Mouse (Mus musculus) kidney, embryonic 15.5 days (tissue): Measurements from ENCODE around the gene Fbxo21. TPM values are rescaled to one million over a fixed set of nuclear protein-coding genes. Genes with fewer than 3 reads are reported as not detected.

Source experiments
- ATAC-seq: fragments of 200-750 bp; cut with Nextera tagmentation; replicated peaks from 2 replicates; pipeline ENCODE4 v1.8.0; 2017; ENCODE audit warnings: moderate TSS enrichment; ENCODE audit not compliant: low FRiP score
- H3K27ac ChIP-seq: fragments of 300-500 bp; sonication (generic); 2 replicates; pipeline ENCODE4 v1.5.1; 2015; ENCODE audit warnings: mild to moderate bottlenecking, inconsistent platforms
- H3K27me3 ChIP-seq: fragments of 300-500 bp; sonication (generic); 2 replicates; pipeline ENCODE4 v1.6.1; 2015; ENCODE audit warnings: inconsistent platforms
- H3K36me3 ChIP-seq: fragments of 300-500 bp; sonication (generic); 2 replicates; pipeline ENCODE4 v1.6.1; 2015; ENCODE audit warnings: inconsistent platforms
- H3K4me1 ChIP-seq: fragments of 300-500 bp; sonication (generic); 2 replicates; pipeline ENCODE4 v1.6.1; 2015; ENCODE audit warnings: inconsistent platforms
- H3K4me2 ChIP-seq: fragments of 300-500 bp; sonication (generic); 2 replicates; pipeline ENCODE4 v1.6.1; 2015; ENCODE audit warnings: moderate library complexity, mild to moderate bottlenecking, inconsistent platforms
- H3K4me3 ChIP-seq: fragments of 300-500 bp; sonication (generic); replicated peaks from 2 replicates; pipeline ENCODE4 v1.5.1; 2015; ENCODE audit warnings: mild to moderate bottlenecking, inconsistent platforms
- H3K9ac ChIP-seq: fragments of 300-500 bp; sonication (generic); 2 replicates; pipeline ENCODE4 v1.6.1; 2015; ENCODE audit warnings: mild to moderate bottlenecking, inconsistent platforms
- H3K9me3 ChIP-seq: fragments of 300-500 bp; sonication (generic); replicated peaks from 2 replicates; pipeline ENCODE4 v1.6.1; 2016; ENCODE audit warnings: inconsistent platforms
- WGBS: fragments of 180-500 bp; shearing (Covaris S2); methylation state at CpG from one replicate; pipeline ENCODE4 v1.1.7; 2015; ENCODE audit warnings: mixed read lengths; 5-methylcytosine and 5-hydroxymethylcytosine counted together
- polyA plus RNA-seq: library from polyadenylated mRNA; unstranded; fragments of >200 nt; fragmentation: Nextera tagmentation; extraction: Ambion mirVana; gene quantifications from 2 replicates; pipeline ENCODE4 v1.2.1, GENCODE M21; 2015

Fbxo21 gene
- polyA plus RNA-seq, 1 experiment from 2014 or later, result 78.9 TPM

DNA sequence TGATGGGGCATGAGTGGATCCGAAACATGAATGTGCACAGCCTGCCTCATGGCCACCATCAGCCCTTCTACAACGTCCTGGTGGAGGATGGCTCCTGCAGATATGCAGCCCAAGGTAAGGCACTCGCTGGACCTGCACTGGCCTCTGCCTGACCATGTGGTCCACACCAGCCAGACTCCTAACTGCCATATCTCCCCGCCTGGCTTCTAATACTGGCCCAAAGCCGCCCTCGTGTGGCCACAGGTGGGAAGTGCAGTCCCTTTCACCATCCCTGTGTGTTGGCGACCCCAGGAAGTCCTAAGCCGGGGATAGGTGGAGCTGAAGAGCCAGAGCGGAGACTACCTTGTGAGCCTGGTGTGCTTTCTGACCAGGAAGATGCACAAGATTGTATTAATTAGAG is 25.5 kb downstream of the Fbxo21 start:
- ATAC-seq, result no peak

DNA sequence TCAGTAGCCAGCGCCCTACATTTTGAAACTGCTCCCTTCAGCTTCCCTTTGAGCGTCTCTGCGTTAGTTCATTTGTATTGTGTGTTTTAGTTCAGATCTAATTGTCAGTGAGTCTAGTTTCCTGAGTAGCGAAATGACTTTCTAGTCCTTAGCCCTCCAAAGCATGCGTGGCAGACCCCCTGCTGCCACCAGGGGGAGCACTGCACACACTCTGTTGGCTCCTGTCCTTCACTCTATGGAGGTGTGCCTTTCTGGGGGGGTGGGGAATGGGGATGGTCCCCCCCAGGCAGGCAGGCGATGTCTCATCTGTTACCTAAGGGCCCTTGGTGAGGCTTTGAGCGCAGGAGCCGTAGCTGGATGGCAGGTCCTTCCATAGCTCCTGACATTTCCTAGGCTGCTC is 28.1 kb downstream of the Fbxo21 start:
- Histone ChIP-seq H3K9ac (no peak overlapping the region), H3K9me3 (no peaks in the 10 kb centered on the region), H3K27me3 (no peaks in the 10 kb centered on the region), H3K36me3 (peaks cover 98% of the 10 kb centered on the region), H3K27ac (no peak overlapping the region), H3K4me1 (peaks cover 8% of the 10 kb centered on the region), H3K4me2 (no peak overlapping the region), H3K4me3 (no peak overlapping the region)
- 79% methylated on average over 8 of the region's 8 CpGs for WGBS
- no peak for ATAC-seq

More for the DNA sequence above, 25.5 kb downstream of the Fbxo21 start:
- Histone ChIP-seq H3K4me1 (no peaks in the 10 kb centered on the region), H3K9me3 (no peaks in the 10 kb centered on the region), H3K36me3 (peaks cover 98% of the 10 kb centered on the region), H3K4me2 (no peak overlapping the region), H3K9ac (no peak overlapping the region), H3K27ac (no peak overlapping the region), H3K4me3 (no peak overlapping the region), H3K27me3 (no peaks in the 10 kb centered on the region)
- 33% methylated on average over 9 of the region's 9 CpGs for WGBS

DNA sequence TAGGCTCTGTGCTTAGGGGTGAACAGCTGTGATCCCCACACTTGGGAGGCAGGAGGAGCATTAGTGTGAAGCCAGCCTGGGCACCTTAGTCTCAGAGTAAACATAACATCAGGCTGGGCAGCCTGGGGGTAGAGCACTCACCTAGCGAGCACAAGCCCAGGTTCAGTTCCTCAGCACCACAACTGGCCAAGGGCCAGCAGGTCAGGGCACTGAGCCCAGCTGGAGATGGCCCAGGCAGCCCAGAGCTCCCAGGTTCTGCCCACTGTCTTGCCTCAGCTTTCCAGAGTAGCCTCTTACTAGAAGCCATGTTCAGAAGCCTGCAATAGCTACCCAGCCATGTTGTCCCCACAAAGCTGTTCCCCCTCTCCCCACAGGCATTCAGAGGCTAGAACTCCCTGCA is 29.2 kb downstream of the Fbxo21 start:
- no peak for ATAC-seq

DNA sequence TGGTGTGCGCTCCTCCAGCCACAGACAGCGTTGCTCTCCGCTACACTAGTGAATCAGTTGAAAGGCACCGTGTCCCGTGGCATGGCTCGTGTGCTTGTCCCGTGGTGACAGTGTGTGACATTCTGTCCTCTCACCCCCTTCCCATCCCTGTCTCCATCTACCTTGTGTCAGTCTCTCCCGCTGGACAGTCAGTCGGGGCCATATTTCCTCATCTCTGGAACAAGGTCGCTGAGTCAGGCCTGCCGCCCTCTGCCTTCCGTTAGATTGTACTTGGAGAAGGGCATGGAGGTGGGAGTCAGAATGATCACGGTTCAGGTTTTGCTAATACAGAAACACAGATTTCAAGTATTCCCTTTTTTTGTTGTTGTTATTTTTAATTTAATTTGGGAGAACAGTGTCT is 31.8 kb downstream of the Fbxo21 start:
- Histone ChIP-seq H3K4me3 (no peak overlapping the region), H3K27ac (no peak overlapping the region), H3K4me2 (no peak overlapping the region), H3K27me3 (no peaks in the 10 kb centered on the region), H3K9ac (no peak overlapping the region), H3K36me3 (peaks cover 73% of the 10 kb centered on the region), H3K4me1 (peaks cover 8% of the 10 kb centered on the region), H3K9me3 (no peaks in the 10 kb centered on the region)
- ATAC-seq, result no peak
- 88% methylated on average over 13 of the region's 13 CpGs for WGBS

More for the DNA sequence above, 29.2 kb downstream of the Fbxo21 start:
- Histone ChIP-seq H3K9me3 (no peaks in the 10 kb centered on the region), H3K36me3 (peaks cover 96% of the 10 kb centered on the region), H3K4me3 (no peak overlapping the region), H3K27me3 (no peaks in the 10 kb centered on the region), H3K4me2 (no peak overlapping the region), H3K27ac (no peak overlapping the region), H3K4me1 (peaks cover 8% of the 10 kb centered on the region), H3K9ac (no peak overlapping the region)
- 100% methylated on average over 1 of the region's 1 CpGs for WGBS

DNA sequence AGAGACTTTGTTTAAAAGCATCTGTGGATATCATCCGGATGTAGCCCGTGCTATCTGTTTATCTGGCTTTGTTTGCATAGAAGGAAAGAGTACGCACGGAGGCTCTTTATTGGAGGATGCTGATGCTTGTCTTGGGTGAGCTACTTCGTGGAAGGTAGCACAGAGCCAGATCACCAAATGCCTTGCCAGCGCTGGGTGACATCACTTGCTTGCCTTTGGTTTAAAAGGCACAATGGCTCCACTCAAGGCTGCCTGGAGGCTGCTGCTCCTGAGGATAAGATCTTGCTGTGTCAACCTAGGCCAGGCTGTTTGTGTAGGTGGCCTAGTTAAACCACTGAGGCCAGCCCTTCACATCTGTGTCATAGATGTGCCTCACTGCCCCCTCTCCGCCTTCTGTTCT is 34.3 kb downstream of the Fbxo21 start:
- 78% methylated on average over 7 of the region's 7 CpGs for WGBS
- ATAC-seq, result no peak
- peaks cover 17% of the 10 kb centered on the region for H3K4me1 ChIP-seq
- H3K9ac ChIP-seq, result no peak overlapping the region
- H3K27ac ChIP-seq, result no peak overlapping the region
- no peak overlapping the region for H3K4me2 ChIP-seq
- H3K27me3 ChIP-seq, result no peaks in the 10 kb centered on the region
- no peak overlapping the region for H3K4me3 ChIP-seq
- H3K36me3 ChIP-seq, result peaks cover 49% of the 10 kb centered on the region
- H3K9me3 ChIP-seq, result no peaks in the 10 kb centered on the region

DNA sequence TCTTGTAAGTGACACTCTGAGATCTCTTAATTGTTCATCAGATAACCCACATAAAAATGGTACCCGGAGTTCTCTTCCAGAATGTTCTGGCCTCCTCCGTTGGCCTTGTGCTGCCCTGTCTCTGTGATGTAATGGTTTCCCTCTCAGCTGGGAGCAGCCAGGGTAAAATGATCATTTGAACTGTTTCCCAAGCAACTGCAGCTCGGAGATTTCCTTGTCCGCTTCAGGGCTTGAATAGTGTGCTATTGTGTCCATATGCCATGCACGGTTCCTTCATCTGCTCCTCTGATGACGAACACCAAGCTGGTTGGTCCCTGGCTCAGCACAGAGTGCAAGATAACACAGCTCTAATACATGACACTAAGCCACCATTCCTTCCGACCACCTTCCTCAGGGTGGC is 35.3 kb downstream of the Fbxo21 start:
- WGBS, result 75% methylated on average over 7 of the region's 7 CpGs
- Histone ChIP-seq H3K27me3 (no peaks in the 10 kb centered on the region), H3K27ac (no peak overlapping the region), H3K36me3 (peaks cover 40% of the 10 kb centered on the region), H3K4me1 (peaks cover 17% of the 10 kb centered on the region), H3K9ac (no peak overlapping the region), H3K4me2 (no peak overlapping the region), H3K4me3 (no peak overlapping the region), H3K9me3 (no peaks in the 10 kb centered on the region)
- no peak for ATAC-seq

DNA sequence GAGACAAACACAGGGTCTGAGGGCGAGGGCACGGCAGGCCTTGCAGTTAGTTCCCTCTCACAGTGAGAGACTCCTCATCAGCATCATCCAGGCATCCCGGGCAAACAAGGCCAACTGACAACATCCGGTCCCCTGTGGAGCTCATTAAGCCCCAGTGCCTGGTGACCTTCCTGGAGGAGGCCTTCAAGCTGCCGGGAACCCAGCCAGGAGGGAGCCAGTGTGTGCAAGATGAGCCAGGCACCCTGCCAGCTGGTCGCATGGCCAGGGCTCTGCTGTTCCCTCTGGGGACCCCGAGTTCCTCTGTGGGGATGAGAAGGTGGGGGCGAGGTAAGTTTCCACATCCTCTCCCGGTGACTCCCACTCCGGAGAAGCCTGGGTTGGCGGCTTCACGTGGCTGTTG is 38.5 kb downstream of the Fbxo21 start:
- 0 out of 2 replicates have a peak, but pooled peaks cover 4% of the 10 kb centered on the region for H3K27me3 ChIP-seq
- no peak overlapping the region for H3K4me3 ChIP-seq
- H3K9ac ChIP-seq, result no peak overlapping the region
- ATAC-seq, result no peak
- H3K27ac ChIP-seq, result 0 out of 2 replicates have a peak overlapping the region, but pooled peaks have one; percentile 6
- peaks cover 11% of the 10 kb centered on the region; the same call in 1 of the 2 replicates for H3K36me3 ChIP-seq
- H3K4me1 ChIP-seq, result peaks cover 18% of the 10 kb centered on the region
- H3K9me3 ChIP-seq, result no peaks in the 10 kb centered on the region
- H3K4me2 ChIP-seq, result no peak overlapping the region
- 21% methylated on average over 12 of the region's 12 CpGs for WGBS

DNA sequence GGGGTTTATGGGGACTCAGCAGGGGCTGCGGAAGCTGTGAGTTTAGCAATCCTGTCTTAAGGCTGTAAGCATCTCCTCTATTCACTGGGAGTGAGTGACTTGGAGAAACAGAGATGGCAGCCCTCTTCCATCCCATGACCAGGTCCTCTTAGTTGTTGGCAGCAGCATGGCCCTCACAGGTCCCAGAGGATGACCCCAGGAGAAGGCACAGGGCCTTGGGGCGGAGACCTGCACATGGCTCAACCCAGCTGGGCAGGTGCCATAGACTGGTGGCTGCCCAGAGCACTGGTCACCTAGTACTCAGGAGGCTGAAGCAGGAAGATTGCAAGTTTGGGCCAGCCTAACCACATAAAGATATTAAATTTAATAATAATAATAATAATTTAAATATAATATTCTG is 39.1 kb downstream of the Fbxo21 start:
- Histone ChIP-seq H3K9me3 (no peaks in the 10 kb centered on the region), H3K4me2 (no peak overlapping the region), H3K27me3 (0 out of 2 replicates have a peak, but pooled peaks cover 4% of the 10 kb centered on the region), H3K27ac (no peak overlapping the region), H3K36me3 (peaks cover 4% of the 10 kb centered on the region; the same call in 1 of the 2 replicates), H3K4me3 (no peak overlapping the region), H3K9ac (no peak overlapping the region), H3K4me1 (peaks cover 18% of the 10 kb centered on the region)
- WGBS, result 80% methylated on average over 2 of the region's 2 CpGs
- no peak for ATAC-seq

DNA sequence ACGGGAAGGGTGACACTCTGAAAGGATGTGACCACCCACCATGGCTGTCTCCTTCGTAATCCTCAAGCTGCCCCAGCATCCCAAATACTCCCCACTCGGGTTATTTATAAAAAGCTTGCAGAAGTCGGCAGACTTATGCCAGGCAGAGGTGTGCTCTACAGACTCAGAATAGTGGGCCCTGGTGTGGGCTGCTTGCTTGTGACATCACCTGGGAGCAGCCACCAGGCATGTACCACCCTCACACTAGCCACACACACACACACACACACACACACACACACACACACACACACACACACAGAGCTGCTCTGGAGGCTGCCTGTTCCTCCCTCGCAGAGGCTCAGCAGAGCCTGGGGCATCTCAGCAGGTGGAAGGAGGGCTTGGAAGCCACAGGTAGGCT is 41.0 kb downstream of the Fbxo21 start:
- Histone ChIP-seq H3K27ac (no peak overlapping the region), H3K36me3 (no peaks in the 10 kb centered on the region), H3K4me2 (no peak overlapping the region), H3K4me1 (peaks cover 18% of the 10 kb centered on the region), H3K9ac (no peak overlapping the region), H3K27me3 (0 out of 2 replicates have a peak, but pooled peaks cover 4% of the 10 kb centered on the region), H3K4me3 (no peak overlapping the region), H3K9me3 (no peaks in the 10 kb centered on the region)
- ATAC-seq, result no peak
- 58% methylated on average over 5 of the region's 5 CpGs for WGBS

DNA sequence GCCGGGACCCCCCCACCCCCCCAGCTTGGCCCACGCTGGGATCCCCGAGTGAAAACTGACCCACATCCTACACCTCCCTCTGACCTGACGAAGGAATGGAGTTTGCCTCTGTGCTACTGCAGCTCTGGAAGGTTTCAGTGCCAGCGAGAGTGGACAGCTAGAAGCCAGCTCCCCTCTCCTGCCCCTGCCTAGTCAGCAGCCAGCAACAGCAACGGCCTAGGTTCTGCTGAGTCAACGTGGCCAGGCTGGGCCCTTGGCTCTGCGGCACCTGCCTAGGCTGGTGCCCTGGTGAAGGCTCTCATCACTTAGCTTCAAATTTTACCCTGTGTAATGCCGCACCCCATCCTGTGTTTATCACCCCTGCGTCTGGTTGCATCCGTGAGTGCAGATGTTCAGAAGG is 43.4 kb downstream of the Fbxo21 start:
- Histone ChIP-seq H3K4me2 (no peak overlapping the region), H3K9ac (no peak overlapping the region), H3K36me3 (no peaks in the 10 kb centered on the region), H3K27me3 (0 out of 2 replicates have a peak, but pooled peaks cover 4% of the 10 kb centered on the region), H3K4me3 (no peak overlapping the region), H3K9me3 (no peaks in the 10 kb centered on the region), H3K27ac (no peak overlapping the region), H3K4me1 (peaks cover 14% of the 10 kb centered on the region)
- 56% methylated on average over 11 of the region's 11 CpGs for WGBS
- no peak for ATAC-seq

DNA sequence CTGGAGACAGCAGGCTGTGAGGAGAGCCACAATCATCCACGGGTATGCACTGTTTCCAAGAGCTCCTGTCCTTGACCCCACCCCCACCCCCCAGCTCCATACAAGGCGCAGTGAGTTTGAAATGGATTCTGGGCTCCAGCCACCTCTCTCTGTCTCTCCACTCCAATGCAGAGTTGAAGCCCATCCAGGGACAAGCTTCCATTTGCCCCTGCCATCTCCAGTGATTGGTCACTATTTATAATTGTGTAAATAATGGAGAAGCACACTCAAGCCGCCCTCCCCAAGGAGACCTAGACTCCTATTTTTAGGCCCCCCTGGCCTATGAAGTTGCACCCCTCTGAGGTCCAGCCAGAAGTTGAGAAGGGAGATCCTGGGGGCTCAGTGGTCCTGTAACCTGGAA is 46.5 kb downstream of the Fbxo21 start:
- no peak overlapping the region for H3K9ac ChIP-seq
- peaks cover 32% of the 10 kb centered on the region for H3K27me3 ChIP-seq
- H3K36me3 ChIP-seq, result no peaks in the 10 kb centered on the region
- no peak overlapping the region for H3K4me2 ChIP-seq
- peaks cover 23% of the 10 kb centered on the region for H3K4me1 ChIP-seq
- no peak overlapping the region for H3K4me3 ChIP-seq
- 67% methylated on average over 3 of the region's 3 CpGs for WGBS
- H3K9me3 ChIP-seq, result no peaks in the 10 kb centered on the region
- H3K27ac ChIP-seq, result no peak overlapping the region
- ATAC-seq, result no peak

DNA sequence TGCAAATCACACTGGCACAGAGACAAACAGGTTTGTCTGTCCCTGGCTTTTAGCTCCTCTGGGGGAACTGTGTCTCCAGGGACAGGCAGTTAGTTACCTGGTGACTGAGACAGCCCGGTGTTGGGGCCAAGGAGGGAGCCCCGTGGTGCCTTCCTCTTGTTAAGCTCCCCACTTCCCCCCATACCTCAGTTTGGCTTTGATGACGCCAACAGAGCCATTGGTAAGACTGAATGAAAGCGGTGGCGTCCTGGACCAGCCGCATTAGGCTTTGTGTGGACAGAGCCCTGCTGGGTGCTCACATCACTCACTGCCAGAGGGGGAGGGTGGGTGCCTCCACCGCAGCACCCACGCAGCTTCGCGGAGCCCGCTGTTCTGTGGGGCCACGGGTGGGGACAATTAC is 49.4 kb downstream of the Fbxo21 start:
- WGBS, result 9% methylated on average over 12 of the region's 12 CpGs

DNA sequence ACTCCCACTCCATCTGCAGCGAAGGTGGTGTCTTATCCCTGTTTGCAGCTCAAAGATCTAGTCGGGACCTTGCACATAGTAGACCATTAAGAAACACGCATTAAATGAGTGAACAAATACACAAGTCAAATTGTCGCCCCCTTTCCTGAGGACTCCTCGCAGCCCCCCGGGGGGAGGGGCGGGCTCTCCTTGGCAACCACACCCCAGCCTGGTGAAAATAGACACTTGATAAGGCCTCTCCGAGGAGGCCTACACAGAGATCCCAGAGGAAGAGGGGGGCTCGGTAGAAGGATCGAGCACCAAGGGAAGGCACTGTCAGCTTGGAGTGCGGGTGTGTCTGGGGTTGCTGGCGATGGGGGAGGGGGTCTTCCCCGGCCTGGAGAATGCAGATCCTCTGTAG is 49.8 kb downstream of the Fbxo21 start:
- Histone ChIP-seq H3K27ac (no peak overlapping the region), H3K4me2 (peak overlapping the region; percentile 100), H3K4me3 (no peak overlapping the region), H3K36me3 (no peaks in the 10 kb centered on the region), H3K9me3 (no peaks in the 10 kb centered on the region), H3K4me1 (peaks cover 37% of the 10 kb centered on the region), H3K9ac (no peak overlapping the region), H3K27me3 (peaks cover 58% of the 10 kb centered on the region)
- ATAC-seq, result no peak
- WGBS, result 3% methylated on average over 13 of the region's 13 CpGs

More for the DNA sequence above, 49.4 kb downstream of the Fbxo21 start:
- no peak overlapping the region for H3K4me3 ChIP-seq
- no peak overlapping the region for H3K9ac ChIP-seq
- H3K36me3 ChIP-seq, result no peaks in the 10 kb centered on the region
- no peak for ATAC-seq
- H3K27ac ChIP-seq, result no peak overlapping the region
- peaks cover 37% of the 10 kb centered on the region for H3K4me1 ChIP-seq
- H3K27me3 ChIP-seq, result peaks cover 56% of the 10 kb centered on the region
- no peaks in the 10 kb centered on the region for H3K9me3 ChIP-seq
- H3K4me2 ChIP-seq, result no peak overlapping the region
